Mouse (Mus musculus) lung, embryonic 14.5 days (tissue): ENCODE measurements around the gene Slco3a1. TPM values are rescaled to one million over a fixed set of nuclear protein-coding genes. Genes with fewer than 3 reads are reported as not detected.
A peak's percentile ranks its signal among the peaks of the same experiment; 100 is the strongest.

ENCODE experiments used
- ATAC-seq: fragments of 200-750 bp; cut with Nextera tagmentation; 2 replicates; pipeline ENCODE4 v1.8.0; 2017; ENCODE audit warnings: mild to moderate bottlenecking, moderate TSS enrichment, moderate library complexity; ENCODE audit not compliant: insufficient read depth
- DNase-seq: peaks from one replicate; pipeline ENCODE4 v3.0.0-alpha.2; 2015
- H3K27ac ChIP-seq: fragments of 300-500 bp; sonication (generic); 2 replicates; pipeline ENCODE4 v1.5.1; 2014; ENCODE audit warnings: low read depth, mild to moderate bottlenecking, moderate library complexity
- H3K27me3 ChIP-seq: fragments of 300-500 bp; sonication (generic); 2 replicates; pipeline ENCODE4 v1.6.1; 2014; ENCODE audit warnings: low read length, control low read depth; ENCODE audit not compliant: insufficient read depth
- H3K36me3 ChIP-seq: fragments of 300-500 bp; sonication (generic); 2 replicates; pipeline ENCODE4 v1.6.1; 2014; ENCODE audit warnings: control low read depth; ENCODE audit not compliant: insufficient read depth
- H3K4me1 ChIP-seq: fragments of 300-500 bp; sonication (generic); 2 replicates; pipeline ENCODE4 v1.6.1; 2014; ENCODE audit warnings: antibody characterized with exemption, control low read depth; ENCODE audit not compliant: insufficient read depth
- H3K4me2 ChIP-seq: fragments of 300-500 bp; sonication (generic); 2 replicates; pipeline ENCODE4 v1.6.1; 2014; ENCODE audit warnings: mild to moderate bottlenecking
- H3K4me3 ChIP-seq: fragments of 300-500 bp; sonication (generic); 2 replicates; pipeline ENCODE4 v1.5.1; 2014; ENCODE audit warnings: low read depth, low read length
- H3K9ac ChIP-seq: fragments of 300-500 bp; sonication (generic); 2 replicates; pipeline ENCODE4 v1.6.1; 2014
- H3K9me3 ChIP-seq: fragments of 300-500 bp; sonication (generic); 2 replicates; pipeline ENCODE4 v1.6.1; 2016; ENCODE audit warnings: low read depth, low read length, control low read depth
- CTCF ChIP-seq: IDR thresholded peaks from 2 replicates; pipeline ENCODE4 v1.5.1; 2016; ENCODE audit warnings: antibody characterized with exemption, low read depth
- WGBS: fragments of 180-500 bp; shearing (Covaris S2); extraction: QIAGEN DNeasy Blood & Tissue Kit; methylation state at CpG from one replicate; pipeline ENCODE4 v1.1.7; 2014; 5-methylcytosine and 5-hydroxymethylcytosine counted together
- polyA plus RNA-seq: library from polyadenylated mRNA; unstranded; fragments of >200 nt; fragmentation: Nextera tagmentation; extraction: Ambion mirVana; gene quantifications from 2 replicates; pipeline ENCODE4 v1.2.1, GENCODE M21; 2014

The Slco3a1 gene
- polyA plus RNA-seq, 1 experiment from 2014 or later, result 4.2 TPM

- TF ChIP-seq CTCF, result peak; percentile 78
- Histone ChIP-seq H3K4me3 (no peak overlapping the region), H3K36me3 (no peaks in the 10 kb centered on the region), H3K9me3 (no peaks in the 10 kb centered on the region), H3K4me1 (peaks cover 3% of the 10 kb centered on the region; the same call in 1 of the 2 replicates), H3K27me3 (no peaks in the 10 kb centered on the region), H3K9ac (no peak overlapping the region), H3K27ac (no peak overlapping the region), H3K4me2 (no peak overlapping the region)
- WGBS, result 29% methylated on average over 7 of the region's 7 CpGs
- DNase-seq (peak; percentile 87), ATAC-seq (0 out of 2 replicates have a peak, but pooled peaks have one; percentile 22)
Observed at GRCm38 (mm10) chr7:74367350-74367749, 187.2 kb downstream of the Slco3a1 start.

- H3K4me3 ChIP-seq, result no peak overlapping the region
- H3K4me2 ChIP-seq, result no peak overlapping the region
- no peaks in the 10 kb centered on the region for H3K36me3 ChIP-seq
- TF ChIP-seq CTCF, result no peak
- no peak for DNase-seq
- H3K4me1 ChIP-seq, result peaks cover 15% of the 10 kb centered on the region
- no peak overlapping the region for H3K9ac ChIP-seq
- H3K27ac ChIP-seq, result no peak overlapping the region
- 34% methylated on average over 4 of the region's 4 CpGs for WGBS
- no peaks in the 10 kb centered on the region for H3K27me3 ChIP-seq
- H3K9me3 ChIP-seq, result no peaks in the 10 kb centered on the region
- ATAC-seq, result no peak
Observed at GRCm38 (mm10) chr7:74365623-74366022, 189.0 kb downstream of the Slco3a1 start.

- WGBS, result 85% methylated on average over 3 of the region's 3 CpGs
- peaks cover 15% of the 10 kb centered on the region for H3K4me1 ChIP-seq
- no peak for ATAC-seq
Observed at GRCm38 (mm10) chr7:74364956-74365355, 189.6 kb downstream of the Slco3a1 start.

GRCm38 (mm10) chr7:74363440-74363839, 191.1 kb downstream of the Slco3a1 start:
- ATAC-seq (no peak), DNase-seq (peak; percentile 60)
- no peaks in the 10 kb centered on the region for H3K36me3 ChIP-seq
- 67% methylated on average over 2 of the region's 2 CpGs for WGBS
- H3K9me3 ChIP-seq, result no peaks in the 10 kb centered on the region
- no peak overlapping the region for H3K4me3 ChIP-seq
- peak; percentile 58 for TF ChIP-seq CTCF
- peaks cover 15% of the 10 kb centered on the region for H3K4me1 ChIP-seq
- H3K27ac ChIP-seq, result no peak overlapping the region
- no peak overlapping the region for H3K4me2 ChIP-seq
- H3K9ac ChIP-seq, result no peak overlapping the region
- H3K27me3 ChIP-seq, result no peaks in the 10 kb centered on the region

More at GRCm38 (mm10) chr7:74364956-74365355, 189.6 kb downstream of the Slco3a1 start:
- TF ChIP-seq CTCF, result no peak
- Histone ChIP-seq H3K9me3 (no peaks in the 10 kb centered on the region), H3K9ac (no peak overlapping the region), H3K27ac (no peak overlapping the region), H3K4me3 (no peak overlapping the region), H3K27me3 (no peaks in the 10 kb centered on the region), H3K4me2 (no peak overlapping the region), H3K36me3 (no peaks in the 10 kb centered on the region)
- DNase-seq, result no peak

GRCm38 (mm10) chr7:74361677-74362076, 192.9 kb downstream of the Slco3a1 start:
- no peaks in the 10 kb centered on the region for H3K27me3 ChIP-seq
- no peak overlapping the region for H3K4me3 ChIP-seq
- no peak overlapping the region for H3K9ac ChIP-seq
- peak; percentile 86 for ATAC-seq
- peak; percentile 85 for DNase-seq
- H3K4me1 ChIP-seq, result peaks cover 15% of the 10 kb centered on the region
- no peak overlapping the region for H3K4me2 ChIP-seq
- H3K9me3 ChIP-seq, result no peaks in the 10 kb centered on the region
- H3K36me3 ChIP-seq, result no peaks in the 10 kb centered on the region
- no peak for TF ChIP-seq CTCF
- WGBS, result 23% methylated on average over 2 of the region's 2 CpGs
- H3K27ac ChIP-seq, result no peak overlapping the region

GRCm38 (mm10) chr7:74357027-74357426, 197.6 kb downstream of the Slco3a1 start:
- Histone ChIP-seq H3K27ac (no peak overlapping the region), H3K9ac (no peak overlapping the region), H3K4me2 (no peak overlapping the region), H3K4me1 (peaks cover 9% of the 10 kb centered on the region), H3K36me3 (no peaks in the 10 kb centered on the region), H3K9me3 (no peaks in the 10 kb centered on the region), H3K4me3 (no peak overlapping the region), H3K27me3 (no peaks in the 10 kb centered on the region)
- no peak for ATAC-seq
- peak; percentile 65 for TF ChIP-seq CTCF
- peak; percentile 82 for DNase-seq

- WGBS, result 51% methylated on average over 8 of the region's 8 CpGs
- peak; percentile 47; the same call in 1 of the 2 replicates for ATAC-seq
- TF ChIP-seq CTCF, result peak; percentile 95
- Histone ChIP-seq H3K4me2 (no peak overlapping the region), H3K27me3 (no peaks in the 10 kb centered on the region), H3K4me1 (no peaks in the 10 kb centered on the region; the same call in 1 of the 2 replicates), H3K36me3 (no peaks in the 10 kb centered on the region), H3K9ac (no peak overlapping the region), H3K4me3 (no peak overlapping the region), H3K9me3 (no peaks in the 10 kb centered on the region), H3K27ac (no peak overlapping the region)
- peak; percentile 95 for DNase-seq
Observed at GRCm38 (mm10) chr7:74354527-74355256, 199.9 kb downstream of the Slco3a1 start.
